8 mouse cellular contexts compared by ENCODE assay signal in the genomic region with DNA sequence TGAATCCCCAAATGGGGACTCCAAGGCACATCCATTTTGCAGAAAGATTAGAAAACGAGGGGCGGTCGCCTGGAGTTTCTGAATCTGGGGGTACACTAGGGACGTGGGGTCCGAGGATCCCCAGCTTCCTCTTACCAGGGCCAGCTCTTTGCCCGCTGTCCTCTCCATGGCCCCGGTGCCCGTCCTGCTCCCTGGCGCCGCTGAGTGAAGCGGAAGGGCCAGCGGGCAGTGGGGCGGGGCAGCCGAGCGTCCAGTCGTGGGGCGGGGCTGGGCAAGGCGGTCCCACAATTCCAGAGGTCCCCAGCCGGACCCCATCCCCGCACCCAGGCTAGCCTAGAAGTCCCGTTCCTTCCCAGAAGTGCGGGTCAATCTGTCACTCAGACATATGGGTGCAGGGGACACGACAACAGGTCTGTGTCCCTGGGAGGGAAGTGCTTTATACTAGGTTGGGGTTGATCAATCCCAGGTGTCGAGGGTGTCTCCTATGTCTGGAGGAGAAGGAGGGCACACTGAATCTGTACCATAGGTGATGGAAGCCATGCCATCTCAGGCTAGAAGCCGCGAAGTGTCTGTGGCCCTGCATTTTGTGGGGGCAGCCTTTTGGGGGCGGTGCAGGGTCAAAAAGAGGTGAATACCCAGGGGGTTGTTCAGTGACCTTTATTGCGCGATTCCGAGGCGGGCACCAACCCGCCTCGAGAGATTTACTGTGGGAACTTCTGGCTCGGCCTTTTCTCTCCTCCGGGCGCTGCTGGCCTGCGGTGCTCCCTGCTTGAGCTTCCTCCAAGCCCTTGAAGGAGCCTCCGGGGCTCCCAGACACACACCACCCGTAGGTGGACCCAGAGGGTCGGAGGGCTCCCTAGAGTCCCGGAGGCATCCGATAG. TPM values are rescaled to one million over a fixed set of nuclear protein-coding genes. Genes with fewer than 3 reads are reported as not detected.
A peak's percentile ranks its signal among the peaks of the same experiment; 100 is the strongest.
DNase-seq lines count a peak whose midpoint lies in the region; ATAC-seq and TF ChIP-seq lines count a peak whose summit lies in the region.

A gene (minus strand): TSS at position 217 of the 881 bp plus-strand sequence.

- H3K9ac ChIP-seq in forebrain, embryonic 13.5 days, result peak within 1 kb of the TSS; percentile 53
- peak within 1 kb of the TSS; percentile 45; the same call in 1 of the 2 replicates for H3K9ac ChIP-seq in limb, embryonic 14.5 days (ENCODE audit: low read depth, low read length, severe bottlenecking)
- H3K9ac ChIP-seq in midbrain, embryonic 16.5 days (ENCODE audit: low read depth, low read length), result peak within 1 kb of the TSS; percentile 53; the same call in 1 of the 2 replicates

- H3K4me3 ChIP-seq in E14TG2a.4 (replicated peaks; ENCODE audit: low read length), result peak within 1 kb of the TSS; percentile 71
- H3K4me3 ChIP-seq in bone marrow macrophage, adult 2 months (ENCODE audit: insufficient read depth, low read length), result peak within 1 kb of the TSS; percentile 62
- peak within 1 kb of the TSS; percentile 39 for H3K4me3 ChIP-seq in forebrain, embryonic 13.5 days
- H3K4me3 ChIP-seq in hindbrain, embryonic 10.5 days, result peak within 1 kb of the TSS; percentile 61
- H3K4me3 ChIP-seq in limb, embryonic 14.5 days (replicated peaks; ENCODE audit: low read length), result peak within 1 kb of the TSS; percentile 38
- H3K4me3 ChIP-seq in midbrain, embryonic 16.5 days (ENCODE audit: low read depth, low read length), result peak within 1 kb of the TSS; percentile 35

- peaks cover 93% of the 10 kb centered on the region for H3K27me3 ChIP-seq in E14TG2a.4 (ENCODE audit: insufficient read depth, low read length)
- H3K27me3 ChIP-seq in forebrain, embryonic 13.5 days, result peaks cover 71% of the 10 kb centered on the region
- H3K27me3 ChIP-seq in hindbrain, embryonic 10.5 days (ENCODE audit: insufficient read depth, poor library complexity, severe bottlenecking), result peaks cover 92% of the 10 kb centered on the region
- H3K27me3 ChIP-seq in limb, embryonic 14.5 days (ENCODE audit: control insufficient read depth, insufficient read depth, low read length), result peaks cover 61% of the 10 kb centered on the region
- H3K27me3 ChIP-seq in midbrain, embryonic 16.5 days (ENCODE audit: control insufficient read depth, insufficient read depth, low read depth, low read length), result peaks cover 48% of the 10 kb centered on the region

- peak; percentile 50; the same call in 1 of the 2 replicates for ATAC-seq in forebrain, embryonic 13.5 days
- no peak for ATAC-seq in limb, embryonic 14.5 days (ENCODE audit: low FRiP score, low read depth)
- no peak for ATAC-seq in midbrain, embryonic 16.5 days

- peak within 1 kb of the TSS; percentile 59 for H3K4me2 ChIP-seq in forebrain, embryonic 13.5 days
- peak within 1 kb of the TSS; percentile 66 for H3K4me2 ChIP-seq in limb, embryonic 14.5 days (replicated peaks; ENCODE audit: low read depth, low read length, severe bottlenecking)
- peak within 1 kb of the TSS; percentile 75 for H3K4me2 ChIP-seq in midbrain, embryonic 16.5 days (ENCODE audit: low read length)

- H3K4me1 ChIP-seq in E14TG2a.4 (replicated peaks; ENCODE audit: low read depth, low read length), result peaks cover 57% of the 10 kb centered on the region
- H3K4me1 ChIP-seq in bone marrow macrophage, adult 2 months (ENCODE audit: control insufficient read depth, insufficient read depth, low read length), result 0 out of 2 replicates have a peak, but pooled peaks cover 2% of the 10 kb centered on the region
- peaks cover 22% of the 10 kb centered on the region for H3K4me1 ChIP-seq in forebrain, embryonic 13.5 days
- H3K4me1 ChIP-seq in hindbrain, embryonic 10.5 days (replicated peaks), result peaks cover 32% of the 10 kb centered on the region
- peaks cover 9% of the 10 kb centered on the region for H3K4me1 ChIP-seq in limb, embryonic 14.5 days (ENCODE audit: control insufficient read depth, insufficient read depth, low read length)
- peaks cover 19% of the 10 kb centered on the region for H3K4me1 ChIP-seq in midbrain, embryonic 16.5 days (ENCODE audit: control insufficient read depth, insufficient read depth, low read length)

- no peaks in the 10 kb centered on the region for H3K9me3 ChIP-seq in E14TG2a.4 (ENCODE audit: low read length)
- no peaks in the 10 kb centered on the region for H3K9me3 ChIP-seq in forebrain, embryonic 13.5 days (replicated peaks)
- no peaks in the 10 kb centered on the region for H3K9me3 ChIP-seq in hindbrain, embryonic 10.5 days
- H3K9me3 ChIP-seq in limb, embryonic 14.5 days (ENCODE audit: control insufficient read depth, low read length), result no peaks in the 10 kb centered on the region
- H3K9me3 ChIP-seq in midbrain, embryonic 16.5 days (replicated peaks; ENCODE audit: control insufficient read depth, low read length, poor library complexity, severe bottlenecking), result no peaks in the 10 kb centered on the region

- no peak for TF ChIP-seq POLR2A in bone marrow macrophage, adult 2 months (IDR thresholded peaks at IDR 0.05; ENCODE audit: borderline replicate concordance, low read depth, low read length)
- no peak for TF ChIP-seq POLR2A in limb, embryonic 14.5 days (IDR thresholded peaks at IDR 0.05; ENCODE audit: borderline replicate concordance, extremely low read depth, insufficient read depth, insufficient read length)

- no peak for TF ChIP-seq CTCF in E14TG2a.4 (conservative IDR thresholded peaks at IDR 0.05; ENCODE audit: low read length)
- TF ChIP-seq CTCF in bone marrow macrophage, adult 2 months (IDR thresholded peaks at IDR 0.05; ENCODE audit: low read depth, low read length), result no peak

- 1% methylated on average over 42 of the region's 42 CpGs for WGBS in forebrain, embryonic 13.5 days
- WGBS in hindbrain, embryonic 10.5 days, result under 1% methylated on average over 42 of the region's 42 CpGs
- 1% methylated on average over 39 of the region's 42 CpGs for WGBS in limb, embryonic 14.5 days
- WGBS in midbrain, embryonic 16.5 days, result 2% methylated on average over 41 of the region's 42 CpGs

- intact Hi-C loops in left cerebral cortex, postnatal 36 days (cut with DNase I), result no loop called here

- no peak within 1 kb of the TSS for H3K27ac ChIP-seq in bone marrow macrophage, adult 2 months (ENCODE audit: insufficient read depth, low read depth, low read length)
- no peak within 1 kb of the TSS for H3K27ac ChIP-seq in forebrain, embryonic 13.5 days
- peak within 1 kb of the TSS; percentile 70 for H3K27ac ChIP-seq in hindbrain, embryonic 10.5 days
- no peak within 1 kb of the TSS for H3K27ac ChIP-seq in limb, embryonic 14.5 days (replicated peaks; ENCODE audit: low read depth, low read length)
- H3K27ac ChIP-seq in midbrain, embryonic 16.5 days (ENCODE audit: low read length), result no peak within 1 kb of the TSS

- peak; percentile 22 for DNase-seq in hindbrain, embryonic 10.5 days (ENCODE audit: low spot score)
- DNase-seq in limb, embryonic 14.5 days (ENCODE audit: low spot score), result no peak
- DNase-seq in layer of hippocampus, postnatal 14 days (ENCODE audit: low spot score in 2 of 2), result no peak
- DNase-seq in left cerebral cortex, postnatal 36 days (ENCODE audit: low spot score in 2 of 2), result no peak

- no peaks in the 10 kb centered on the region for H3K36me3 ChIP-seq in E14TG2a.4 (ENCODE audit: insufficient read depth, low read length)
- no peaks in the 10 kb centered on the region for H3K36me3 ChIP-seq in forebrain, embryonic 13.5 days (ENCODE audit: poor library complexity, severe bottlenecking)
- no peaks in the 10 kb centered on the region for H3K36me3 ChIP-seq in hindbrain, embryonic 10.5 days
- no peaks in the 10 kb centered on the region for H3K36me3 ChIP-seq in limb, embryonic 14.5 days (ENCODE audit: control insufficient read depth, insufficient read depth, low read length)
- H3K36me3 ChIP-seq in midbrain, embryonic 16.5 days (ENCODE audit: control insufficient read depth, insufficient read depth, low read length), result no peaks in the 10 kb centered on the region

RNA-seq across cellular contexts. Expression of the gene that starts here (rescaled TPM):
- 5.2 and 9.5 TPM in 2 replicates for polyA plus RNA-seq in bone marrow macrophage, adult 2 months (2012; ENCODE audit: insufficient read depth, insufficient read length, missing spikeins)
- polyA plus RNA-seq in forebrain, embryonic 13.5 days (2015; fragmentation: Nextera tagmentation; extraction: Ambion mirVana), result 1.1 and 1.2 TPM in 2 replicates
- polyA plus RNA-seq in hindbrain, embryonic 10.5 days (2016; fragmentation: Nextera tagmentation; extraction: Ambion mirVana), result 3.7 and 5.7 TPM in 2 replicates
- 2.9 and 3.2 TPM in 2 replicates for polyA plus RNA-seq in limb, embryonic 14.5 days (2012; rRNA removed)
- polyA plus RNA-seq in limb, embryonic 14.5 days (2014; fragmentation: Nextera tagmentation; extraction: Ambion mirVana), result 1.1 and 1.5 TPM in 2 replicates
- polyA plus RNA-seq in midbrain, embryonic 16.5 days (2015; fragmentation: Nextera tagmentation; extraction: Ambion mirVana), result 0.88 and 1.5 TPM in 2 replicates
- 1 to 10 TPM; 1.2 to 1.3 TPM for total RNA-seq in layer of hippocampus, postnatal 14 days (2021)
- total RNA-seq in left cerebral cortex, postnatal 36 days (2021), result 1 to 10 TPM; 1.7 to 2.5 TPM
